ENCODE assay signal across 21 mouse cellular contexts in genomic region chr7:130674526-130674925, GRCm38 (mm10).
DNase-seq lines count a peak whose midpoint lies in the region; ATAC-seq lines count a peak whose summit lies in the region.
"Had no signal": no experiment of that assay in that cellular context is flagged by ENCODE, and none has a peak within 500 bp of the region (broad histone marks: within the 10 kb centered on the region; RNA-seq: fewer than 3 reads in every experiment).

No protein-coding gene starts in this region.

- peaks cover 62% of the 10 kb centered on the region for H3K4me1 ChIP-seq in heart, embryonic 13.5 days
- H3K4me1 ChIP-seq in lung, embryonic 15.5 days: peaks cover 48% of the 10 kb centered on the region
- H3K4me1 ChIP-seq in embryonic facial prominence, embryonic 10.5 days: peaks cover 33% of the 10 kb centered on the region
- H3K4me1 ChIP-seq in kidney, embryonic 16.5 days (ENCODE audit: insufficient read depth, low read length): peaks cover 25% of the 10 kb centered on the region

- 0 out of 2 replicates have a peak, but pooled peaks cover 6% of the 10 kb centered on the region for H3K9me3 ChIP-seq in heart, embryonic 13.5 days
- no peaks in the 10 kb centered on the region for H3K9me3 ChIP-seq in lung, embryonic 15.5 days
- H3K9me3 ChIP-seq in embryonic facial prominence, embryonic 10.5 days: peaks cover 6% of the 10 kb centered on the region; the same call in 1 of the 2 replicates
- H3K9me3 ChIP-seq in kidney, embryonic 16.5 days (ENCODE audit: low read length): no peaks in the 10 kb centered on the region
- H3K9me3 ChIP-seq: embryonic facial prominence, embryonic 12.5 days; forebrain, embryonic 13.5 days; hindbrain, embryonic 15.5 days; limb, embryonic 15.5 days had no signal

- no peak for ATAC-seq in heart, embryonic 13.5 days (ENCODE audit: extremely low read depth, insufficient number of reproducible peaks, low FRiP score, low TSS enrichment)
- ATAC-seq in lung, embryonic 15.5 days (ENCODE audit: borderline replicate concordance, extremely low read depth, low FRiP score, low TSS enrichment): no peak
- ATAC-seq in kidney, embryonic 16.5 days (ENCODE audit: low FRiP score, low TSS enrichment): no peak
- ATAC-seq: activated CD4-positive, CD25-positive, alpha-beta regulatory T cell, adult 4 months had no signal

- peak overlapping the region; percentile 29; the same call in 1 of the 2 replicates for H3K9ac ChIP-seq in heart, embryonic 13.5 days
- no peak overlapping the region for H3K9ac ChIP-seq in lung, embryonic 15.5 days
- no peak overlapping the region for H3K9ac ChIP-seq in kidney, embryonic 16.5 days (replicated peaks; ENCODE audit: low read length)
- H3K9ac ChIP-seq: embryonic facial prominence, embryonic 12.5 days; forebrain, embryonic 13.5 days; hindbrain, embryonic 15.5 days; limb, embryonic 15.5 days; liver, embryonic 14.5 days had no signal

- H3K36me3 ChIP-seq in heart, embryonic 13.5 days: peaks cover 46% of the 10 kb centered on the region
- peaks cover 5% of the 10 kb centered on the region; the same call in 1 of the 2 replicates for H3K36me3 ChIP-seq in lung, embryonic 15.5 days
- peaks cover 37% of the 10 kb centered on the region for H3K36me3 ChIP-seq in embryonic facial prominence, embryonic 10.5 days (replicated peaks)
- peaks cover 11% of the 10 kb centered on the region; the same call in 1 of the 2 replicates for H3K36me3 ChIP-seq in kidney, embryonic 16.5 days (ENCODE audit: insufficient read depth, low read length)
- H3K36me3 ChIP-seq: G1E; hindbrain, embryonic 15.5 days had no signal

- H3K27ac ChIP-seq in heart, embryonic 13.5 days (replicated peaks): 0 out of 2 replicates have a peak overlapping the region, but pooled peaks have one; percentile 100
- peak overlapping the region; percentile 2; the same call in 1 of the 2 replicates for H3K27ac ChIP-seq in lung, embryonic 15.5 days
- peak overlapping the region; percentile 51 for H3K27ac ChIP-seq in embryonic facial prominence, embryonic 10.5 days (replicated peaks)
- H3K27ac ChIP-seq in kidney, embryonic 16.5 days (ENCODE audit: low read length): no peak overlapping the region
- H3K27ac ChIP-seq: embryonic facial prominence, embryonic 12.5 days; forebrain, embryonic 13.5 days; hindbrain, embryonic 15.5 days; left cerebral cortex, adult 2 months; limb, embryonic 15.5 days; liver, embryonic 14.5 days had no signal

- DNase-seq in heart, postnatal 36 days: no peak
- no peak for DNase-seq in lung, postnatal 14 days
- peak; percentile 32 for DNase-seq in Muller cell, postnatal 12 days (ENCODE audit: inconsistent ontology term)
- DNase-seq in embryonic facial prominence, embryonic 10.5 days (ENCODE audit: low spot score): no peak
- DNase-seq: adrenal gland, adult 8-10 months; B cell, adult 2 months; cerebellum, adult 11-12 months; kidney, adult 2 months; right cerebral cortex, postnatal 4 days had no signal

- H3K4me3 ChIP-seq in heart, embryonic 13.5 days: no peak overlapping the region
- H3K4me3 ChIP-seq in lung, embryonic 15.5 days: no peak overlapping the region
- H3K4me3 ChIP-seq in embryonic facial prominence, embryonic 10.5 days: no peak overlapping the region; the same call in 1 of the 2 replicates
- no peak overlapping the region for H3K4me3 ChIP-seq in kidney, embryonic 16.5 days (ENCODE audit: low read length)
- H3K4me3 ChIP-seq: embryonic facial prominence, embryonic 12.5 days; forebrain, embryonic 13.5 days; hindbrain, embryonic 15.5 days; left cerebral cortex, adult 2 months; limb, embryonic 15.5 days had no signal

- no peak overlapping the region for H3K4me2 ChIP-seq in heart, embryonic 13.5 days
- no peak overlapping the region for H3K4me2 ChIP-seq in lung, embryonic 15.5 days
- H3K4me2 ChIP-seq in kidney, embryonic 16.5 days (replicated peaks; ENCODE audit: low read depth, low read length): no peak overlapping the region
- H3K4me2 ChIP-seq: embryonic facial prominence, embryonic 12.5 days; forebrain, embryonic 13.5 days; hindbrain, embryonic 15.5 days; limb, embryonic 15.5 days; midbrain, embryonic 11.5 days had no signal

- intact Hi-C loops in heart, postnatal 36 days (cut with DNase I): loop anchor here (2.0 to 5.0 kb wide), 2 partner anchors 48 to 67 kb away; no protein-coding TSS in a partner anchor

- WGBS in heart, embryonic 13.5 days: 78% methylated on average over 9 of the region's 9 CpGs
- 53% methylated on average over 9 of the region's 9 CpGs for WGBS in lung, embryonic 15.5 days
- 68% methylated on average over 9 of the region's 9 CpGs for WGBS in embryonic facial prominence, embryonic 10.5 days
- WGBS in kidney, embryonic 16.5 days: 86% methylated on average over 9 of the region's 9 CpGs

- H3K27me3 ChIP-seq in heart, embryonic 13.5 days (replicated peaks): no peaks in the 10 kb centered on the region
- no peaks in the 10 kb centered on the region for H3K27me3 ChIP-seq in lung, embryonic 15.5 days
- no peaks in the 10 kb centered on the region for H3K27me3 ChIP-seq in embryonic facial prominence, embryonic 10.5 days (replicated peaks; ENCODE audit: low read depth, poor library complexity, severe bottlenecking)
- H3K27me3 ChIP-seq in kidney, embryonic 16.5 days (ENCODE audit: insufficient read depth, low read length): no peaks in the 10 kb centered on the region
- H3K27me3 ChIP-seq: embryonic facial prominence, embryonic 12.5 days; forebrain, embryonic 13.5 days; hindbrain, embryonic 15.5 days; limb, embryonic 15.5 days had no signal
